27 mouse cellular contexts compared by ENCODE assay signal in genomic region chr1:181007831-181008230, GRCm38 (mm10). TPM values are rescaled to one million over a fixed set of nuclear protein-coding genes. Genes with fewer than 3 reads are reported as not detected.
A peak's percentile ranks its signal among the peaks of the same experiment; 100 is the strongest.
DNase-seq lines count a peak whose midpoint lies in the region; ATAC-seq and TF ChIP-seq lines count a peak whose summit lies in the region.
"Had no signal": no experiment of that assay in that cellular context is flagged by ENCODE, and none has a peak within 500 bp of the region (broad histone marks: within the 10 kb centered on the region; RNA-seq: fewer than 3 reads in every experiment).

No protein-coding gene starts in this region.

- no peaks in the 10 kb centered on the region for H3K4me1 ChIP-seq in stomach, postnatal 0 days (replicated peaks; ENCODE audit: control insufficient read depth, insufficient read depth)
- H3K4me1 ChIP-seq: embryonic facial prominence, embryonic 15.5 days; hindbrain, embryonic 10.5 days had no signal

- no peaks in the 10 kb centered on the region for H3K27me3 ChIP-seq in stomach, postnatal 0 days (ENCODE audit: control insufficient read depth, insufficient read depth, low read length)
- H3K27me3 ChIP-seq: CH12.LX; embryonic facial prominence, embryonic 15.5 days; heart, embryonic 15.5 days; Patski had no signal

- H3K4me2 ChIP-seq in stomach, postnatal 0 days (replicated peaks; ENCODE audit: low read depth) = no peak overlapping the region
- H3K4me2 ChIP-seq: embryonic facial prominence, embryonic 15.5 days; heart, embryonic 11.5 days; heart, embryonic 15.5 days; hindbrain, embryonic 14.5 days had no signal

- no peak overlapping the region for H3K9ac ChIP-seq in stomach, postnatal 0 days (ENCODE audit: low read length)
- H3K9ac ChIP-seq: embryonic facial prominence, embryonic 15.5 days; heart, embryonic 15.5 days; hindbrain, embryonic 14.5 days had no signal

- no peak for TF ChIP-seq EP300 in stomach, postnatal 0 days (optimal IDR thresholded peaks at IDR 0.05)

- ATAC-seq in stomach, postnatal 0 days (ENCODE audit: low FRiP score, low TSS enrichment) = no peak
- ATAC-seq: activated CD4-positive, CD25-positive, alpha-beta regulatory T cell, adult 4 months; forebrain, embryonic 14.5 days; Patski had no signal

- TF ChIP-seq CTCF in stomach, postnatal 0 days (IDR thresholded peaks at IDR 0.05; ENCODE audit: low read depth) = no peak

- no peak overlapping the region for H3K4me3 ChIP-seq in stomach, postnatal 0 days (ENCODE audit: low read depth, low read length)
- H3K4me3 ChIP-seq: embryonic facial prominence, embryonic 15.5 days; erythroblast, embryonic 14.5 days; forebrain, embryonic 10.5 days; heart, embryonic 15.5 days; hindbrain, embryonic 10.5 days had no signal

- no peak overlapping the region for H3K27ac ChIP-seq in stomach, postnatal 0 days (replicated peaks)
- H3K27ac ChIP-seq: embryonic facial prominence, embryonic 15.5 days; forebrain, embryonic 10.5 days; heart, embryonic 15.5 days; hindbrain, embryonic 10.5 days; hindbrain, embryonic 14.5 days had no signal

- peak; percentile 82 for DNase-seq in heart, adult 11 months
- DNase-seq in heart, adult 18-20 months = no peak
- peak; percentile 3 for DNase-seq in kidney, postnatal 10 days
- no peak for DNase-seq in kidney, postnatal 14 days
- DNase-seq in testis, postnatal 10 days (ENCODE audit: low spot score) = peak; percentile 30
- DNase-seq in testis, postnatal 14 days (ENCODE audit: low spot score) = no peak
- DNase-seq in stomach, postnatal 0 days (ENCODE audit: low spot score) = peak; percentile 8
- DNase-seq: adrenal gland, postnatal 25 days; cerebellum, adult 18-20 months; cerebellum, adult 9-11 months; cerebellum, postnatal 36 days had no signal

- no peaks in the 10 kb centered on the region for H3K9me3 ChIP-seq in stomach, postnatal 0 days (ENCODE audit: control insufficient read depth, low read length)
- H3K9me3 ChIP-seq: embryonic facial prominence, embryonic 15.5 days; forebrain, embryonic 10.5 days; heart, embryonic 15.5 days; hindbrain, embryonic 10.5 days had no signal

- no peaks in the 10 kb centered on the region for H3K36me3 ChIP-seq in stomach, postnatal 0 days (ENCODE audit: control insufficient read depth, insufficient read depth, low read length)
- H3K36me3 ChIP-seq: embryonic facial prominence, embryonic 15.5 days; forebrain, embryonic 10.5 days; heart, embryonic 15.5 days; hindbrain, embryonic 10.5 days had no signal

- WGBS in stomach, postnatal 0 days = 84% methylated on average over 6 of the region's 6 CpGs

RNA-seq across cellular contexts. Expression of gene Ephx1, which starts 12.9 kb away (rescaled TPM):
- 10 to 100 TPM; 28.7 to 37.5 TPM for total RNA-seq in heart, adult 18-20 months (2021)
- polyA plus RNA-seq in stomach, postnatal 0 days (2015; fragmentation: Nextera tagmentation; extraction: Ambion mirVana) = 30.0 and 32.2 TPM in 2 replicates
- polyA plus RNA-seq: erythroblast, embryonic 14.5 days had no signal

RNA-seq across cellular contexts. Expression of gene 9130409I23Rik, which starts 43.2 kb away (rescaled TPM):
- not detected for total RNA-seq in heart, adult 18-20 months (2021)
- polyA plus RNA-seq in stomach, postnatal 0 days (2015; fragmentation: Nextera tagmentation; extraction: Ambion mirVana) = 0.28 and 0.72 TPM in 2 replicates
- total RNA-seq: adrenal gland, adult 2 months; adrenal gland, postnatal 25 days; CH12.LX; gastrocnemius, adult 8-10 months; gastrocnemius, postnatal 4 days; heart, postnatal 14 days had no signal
- polyA plus RNA-seq: adrenal gland, adult 2 months; embryonic facial prominence, embryonic 11.5 days; embryonic facial prominence, embryonic 15.5 days; erythroblast, embryonic 14.5 days; forebrain, embryonic 10.5 days; forebrain, embryonic 14.5 days; heart, embryonic 11.5 days; heart, embryonic 15.5 days; hindbrain, embryonic 10.5 days; hindbrain, embryonic 14.5 days had no signal

Comparison
In these comparisons a context has a peak if more than half of its experiments do, and no peak if none do; other contexts are left out.
1. DNase-seq: peak in heart, adult 11 months (single experiment), kidney, postnatal 10 days (single experiment), testis, postnatal 10 days (single experiment) and stomach, postnatal 0 days (single experiment); none in heart, adult 18-20 months (0 of 2), kidney, postnatal 14 days (single experiment) and testis, postnatal 14 days (single experiment).